Mouse (Mus musculus): ENCODE results near the gene Fth1.
"Not testable (repeated sequence)": the region's sequence is repeated elsewhere in the genome, so short reads cannot be mapped to it uniquely, and the experiment has no call there.

Fth1 gene

DNA sequence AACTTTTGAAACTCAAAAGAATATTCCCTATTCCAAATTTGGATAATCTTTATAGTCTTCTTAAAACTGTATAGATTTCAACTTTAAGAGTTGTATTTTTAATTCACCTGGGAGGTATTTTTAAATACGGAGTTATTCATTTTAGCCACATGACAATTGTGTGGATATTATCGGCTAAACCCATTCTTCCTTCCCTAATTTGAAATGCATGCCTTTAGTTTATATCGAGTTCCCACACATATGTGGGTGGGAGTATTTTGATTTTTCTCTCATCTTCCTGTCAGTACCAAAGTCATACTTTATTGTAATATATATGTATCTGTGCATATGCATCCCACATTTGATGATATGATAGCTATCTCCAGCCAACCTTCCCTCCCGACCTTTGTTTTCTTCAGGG is at the start of gene Fth1:
Gene Fth1 (plus strand): TSS at position 341 of the 400 bp plus-strand sequence.
- DNase-seq (ENCODE audit: low read depth, low spot score) = no peak

DNA sequence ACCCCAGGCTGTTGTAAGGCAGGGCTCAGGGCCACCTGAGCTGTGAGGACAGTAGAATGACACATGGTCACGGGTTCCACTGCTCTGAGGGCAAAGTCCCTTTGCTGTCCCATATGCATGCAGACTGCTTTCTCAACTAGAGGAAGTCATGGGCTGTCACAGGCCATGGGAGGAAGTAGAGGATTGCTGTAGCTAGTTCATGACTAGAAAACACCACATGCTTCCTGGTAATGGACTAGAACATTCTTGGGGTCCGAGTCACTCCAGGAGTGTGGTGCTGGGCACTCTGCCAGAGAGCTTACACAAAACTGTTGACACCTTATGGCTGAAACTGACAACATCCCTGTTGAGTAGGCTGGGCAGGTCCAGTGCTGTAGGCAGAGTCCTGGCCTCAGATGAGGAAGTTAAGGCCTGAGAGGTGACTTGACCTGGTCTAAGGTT is 49.2 kb upstream of the Fth1 start:
- not testable (repeated sequence) for DNase-seq (ENCODE audit: low read depth, low spot score)

DNA sequence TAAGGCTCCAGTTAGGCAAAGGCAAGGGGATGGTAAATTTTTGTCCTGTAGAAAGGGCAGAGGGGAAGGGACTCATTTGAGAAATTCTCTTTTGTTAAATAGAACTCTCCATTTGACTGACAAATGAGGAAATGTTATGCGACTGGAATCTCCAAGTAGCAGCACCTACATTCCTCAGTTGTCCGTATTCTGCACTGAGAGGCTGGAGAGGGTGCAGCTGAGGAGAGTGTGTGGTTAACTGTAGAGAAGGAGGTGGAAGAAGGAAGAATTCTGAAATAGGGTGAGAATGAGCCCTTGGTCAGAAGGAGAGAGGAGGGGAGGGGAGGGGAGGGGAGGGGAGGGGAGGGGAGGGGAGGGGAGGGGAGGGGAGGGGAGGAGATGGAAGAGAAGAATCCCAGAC is 46.5 kb upstream of the Fth1 start:
- DNase-seq (ENCODE audit: low read depth, low spot score) = no peak

DNA sequence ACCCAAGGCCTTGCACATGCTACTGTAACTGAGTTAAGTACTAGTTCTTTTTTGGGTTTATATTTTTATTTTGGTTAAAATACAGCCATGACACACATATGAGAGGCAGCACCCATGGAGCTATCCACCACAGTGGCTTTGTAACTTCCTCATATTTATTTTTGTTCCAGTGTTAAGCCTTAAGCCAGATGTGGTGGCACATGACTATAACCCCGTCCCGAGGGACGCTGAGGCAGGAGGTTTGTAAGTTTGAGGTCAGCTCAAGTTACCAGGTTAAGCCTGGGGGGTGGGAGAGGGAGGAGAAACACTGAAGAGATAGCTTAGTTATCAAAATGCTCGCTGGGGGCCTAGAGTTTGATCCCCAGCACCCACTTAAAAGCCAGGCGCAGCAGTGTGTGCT is 43.8 kb upstream of the Fth1 start:
- no peak for DNase-seq (ENCODE audit: low read depth, low spot score)

DNA sequence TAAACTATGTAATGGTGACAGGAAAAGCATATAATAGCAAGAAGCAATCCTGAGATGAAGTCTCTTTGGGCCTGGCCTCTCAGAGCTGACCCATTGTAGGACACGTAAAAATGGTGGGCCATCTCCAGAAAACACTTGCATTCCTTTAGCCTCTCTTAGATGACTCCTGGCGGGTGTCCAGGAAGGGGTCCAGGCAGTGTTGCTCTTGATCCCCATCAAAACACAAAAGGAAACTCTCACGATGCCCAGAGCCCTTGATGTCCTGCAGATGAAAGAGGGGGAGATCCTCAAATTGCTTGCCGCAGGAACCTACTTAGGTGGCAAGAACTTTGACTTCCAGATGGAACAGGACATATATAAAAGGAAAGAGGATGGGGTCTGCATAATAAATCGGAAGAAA is 43.0 kb upstream of the Fth1 start:
- DNase-seq (ENCODE audit: low read depth, low spot score) = no peak

DNA sequence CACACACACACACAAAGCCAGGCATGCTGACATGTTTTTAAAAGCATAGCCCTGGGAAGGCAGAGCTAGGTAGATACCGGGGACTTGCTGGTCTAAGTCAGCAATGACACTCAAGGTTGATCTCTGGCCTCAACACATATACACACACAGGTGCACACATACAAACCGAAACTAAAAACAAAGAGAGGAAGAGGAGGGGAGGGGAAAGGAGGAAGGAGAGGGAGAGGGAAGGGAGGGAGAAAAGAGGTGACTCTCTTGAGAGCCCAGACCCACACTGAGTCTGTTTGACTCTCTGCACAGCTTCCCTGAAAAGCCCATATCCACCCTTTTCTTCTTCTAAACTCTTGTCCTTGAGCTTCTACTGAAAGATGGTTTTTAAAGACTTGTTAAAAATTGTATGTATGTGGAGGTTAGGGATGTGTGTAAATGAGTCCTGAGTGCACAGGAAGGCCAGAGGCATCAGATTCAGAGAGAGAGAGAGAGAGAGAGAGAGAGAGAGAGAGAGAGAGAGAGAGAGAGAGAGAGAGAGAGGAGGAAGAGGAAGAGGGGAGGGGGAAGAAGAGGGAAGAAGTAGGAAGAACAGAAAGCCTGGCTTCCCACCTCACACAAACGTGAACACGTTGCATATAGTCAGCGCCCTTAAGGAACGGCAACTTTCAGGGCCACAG is 42.1 kb upstream of the Fth1 start:
- peak; percentile 58 for DNase-seq (ENCODE audit: low read depth, low spot score)

DNA sequence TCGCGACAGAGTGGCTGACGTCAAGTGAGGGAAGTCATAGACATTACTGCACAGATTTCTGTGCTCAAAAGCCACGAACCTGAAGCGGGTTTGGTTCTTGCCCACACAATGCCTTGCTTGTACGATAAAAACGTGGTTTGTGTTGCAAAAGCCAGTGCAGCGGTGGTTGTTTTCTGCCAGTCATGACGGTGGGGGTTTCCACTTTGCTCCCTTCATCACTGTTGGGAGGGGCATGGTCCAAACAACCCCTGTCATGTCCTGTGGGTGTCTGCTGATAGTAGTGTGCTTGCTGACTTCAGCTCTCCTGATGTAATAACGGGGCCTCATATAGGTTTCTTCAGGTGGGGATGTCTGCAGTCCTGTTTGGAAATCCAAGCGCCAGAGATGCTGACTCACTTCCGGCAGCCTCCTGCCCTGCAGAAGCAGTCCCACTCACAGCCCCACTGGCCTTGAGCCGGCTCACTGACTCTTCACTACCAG is 41.5 kb upstream of the Fth1 start:
- peak; percentile 86 for DNase-seq (ENCODE audit: low read depth, low spot score)

DNA sequence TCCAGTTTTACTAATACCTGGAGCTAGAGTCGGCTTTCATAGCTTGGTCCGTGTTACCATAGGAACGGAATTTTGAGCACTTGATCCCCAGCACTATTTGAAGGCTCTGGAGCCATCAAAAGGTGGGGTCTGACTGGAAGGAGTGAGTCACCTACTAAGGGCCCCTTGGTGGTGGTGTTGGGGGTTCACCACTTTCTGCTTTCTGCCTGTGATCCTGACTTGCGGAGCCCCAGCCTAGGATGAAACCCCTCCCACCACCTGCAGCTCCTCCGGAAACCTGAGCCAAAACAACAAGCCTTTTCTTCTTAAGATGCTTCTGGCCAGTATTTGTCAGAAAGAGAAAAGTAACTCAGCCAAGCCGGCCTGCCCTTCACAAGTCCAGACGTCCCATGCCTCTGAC is 40.6 kb upstream of the Fth1 start:
- DNase-seq (ENCODE audit: low read depth, low spot score) = peak; percentile 21

DNA sequence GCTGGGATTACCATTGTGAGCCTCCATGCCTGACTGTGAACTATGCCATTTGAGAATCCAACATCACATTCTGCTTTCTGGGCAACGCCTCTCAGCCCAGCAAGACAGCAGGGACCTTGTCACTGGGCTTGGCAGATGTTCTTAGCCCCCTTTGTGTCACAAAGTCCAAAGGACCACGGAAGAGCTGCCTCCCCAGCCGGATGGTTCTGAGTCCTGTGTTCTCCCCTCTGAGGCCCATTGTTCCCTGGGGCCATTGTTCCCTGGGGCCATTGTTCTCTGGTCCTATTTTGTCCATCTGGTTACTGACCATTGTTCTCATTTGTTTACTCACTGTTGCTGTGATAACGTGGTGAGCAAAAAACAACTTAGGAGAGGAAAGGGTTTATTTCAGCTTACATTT is 39.5 kb upstream of the Fth1 start:
- no peak for DNase-seq (ENCODE audit: low read depth, low spot score)

DNA sequence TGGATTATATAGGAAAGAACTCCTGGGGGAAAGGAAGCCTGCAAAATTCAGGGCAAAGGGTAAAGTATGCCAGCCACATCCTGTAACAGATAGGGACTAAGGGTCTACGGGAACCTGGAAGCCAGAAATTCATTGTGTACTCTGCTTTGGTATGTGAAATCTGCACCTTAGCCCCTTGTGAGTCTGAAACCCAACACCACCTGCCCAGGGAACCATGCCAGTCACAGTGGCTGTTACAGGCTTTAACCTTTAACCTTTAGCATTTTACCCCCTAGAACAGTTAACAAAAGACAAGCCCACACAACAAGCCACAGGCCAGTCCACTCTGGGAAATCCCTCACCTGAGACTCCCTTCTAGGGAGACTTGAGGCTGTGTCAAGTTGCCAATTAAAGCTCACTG is 38.6 kb upstream of the Fth1 start:
- no peak for DNase-seq (ENCODE audit: low read depth, low spot score)

DNA sequence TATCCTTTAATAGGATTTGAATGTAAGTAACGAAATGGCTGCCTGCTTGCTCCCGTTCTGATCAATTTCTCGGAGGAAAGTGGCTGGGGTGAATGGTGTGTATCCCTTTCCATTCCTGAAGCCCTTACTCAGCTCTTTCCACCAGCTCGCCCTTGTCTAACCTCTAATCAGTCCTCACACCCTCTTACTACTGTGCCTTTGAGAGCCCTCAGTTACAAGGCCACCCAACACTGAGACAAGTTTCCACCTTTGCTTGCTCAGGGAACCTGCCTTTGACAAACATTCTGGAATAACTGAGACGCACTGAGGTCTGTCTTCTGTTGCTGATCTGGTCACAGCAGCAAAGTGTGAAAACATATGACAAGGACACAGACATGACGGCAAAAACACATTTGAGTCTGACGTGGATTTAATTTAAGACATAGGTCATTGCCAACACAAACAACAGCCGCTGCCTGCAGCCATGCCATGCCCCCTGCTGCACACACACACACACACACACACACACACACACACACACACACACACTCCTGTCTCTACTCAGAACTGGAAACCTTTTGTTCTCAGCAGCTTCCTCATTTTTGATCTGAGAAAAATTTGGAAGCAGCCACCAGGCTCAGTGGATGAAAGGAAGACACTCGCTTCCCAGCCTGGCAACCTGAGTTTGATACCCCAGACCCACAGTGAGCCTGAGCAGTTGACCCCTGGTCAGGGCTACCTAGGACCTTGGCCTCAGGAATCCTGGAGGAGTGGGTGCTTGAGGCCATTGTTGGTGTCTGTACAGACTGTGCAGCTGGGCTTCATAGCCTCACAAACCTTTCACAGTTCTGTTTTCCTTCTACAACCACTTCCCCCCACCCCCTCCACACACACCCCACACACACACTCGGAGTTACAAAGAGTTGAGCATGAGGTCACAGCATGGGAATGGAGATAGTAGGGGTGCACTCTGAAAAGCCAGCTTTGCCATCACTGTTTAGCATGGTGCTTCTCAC is 37.6 kb upstream of the Fth1 start:
- no peak for DNase-seq (ENCODE audit: low read depth, low spot score)

DNA sequence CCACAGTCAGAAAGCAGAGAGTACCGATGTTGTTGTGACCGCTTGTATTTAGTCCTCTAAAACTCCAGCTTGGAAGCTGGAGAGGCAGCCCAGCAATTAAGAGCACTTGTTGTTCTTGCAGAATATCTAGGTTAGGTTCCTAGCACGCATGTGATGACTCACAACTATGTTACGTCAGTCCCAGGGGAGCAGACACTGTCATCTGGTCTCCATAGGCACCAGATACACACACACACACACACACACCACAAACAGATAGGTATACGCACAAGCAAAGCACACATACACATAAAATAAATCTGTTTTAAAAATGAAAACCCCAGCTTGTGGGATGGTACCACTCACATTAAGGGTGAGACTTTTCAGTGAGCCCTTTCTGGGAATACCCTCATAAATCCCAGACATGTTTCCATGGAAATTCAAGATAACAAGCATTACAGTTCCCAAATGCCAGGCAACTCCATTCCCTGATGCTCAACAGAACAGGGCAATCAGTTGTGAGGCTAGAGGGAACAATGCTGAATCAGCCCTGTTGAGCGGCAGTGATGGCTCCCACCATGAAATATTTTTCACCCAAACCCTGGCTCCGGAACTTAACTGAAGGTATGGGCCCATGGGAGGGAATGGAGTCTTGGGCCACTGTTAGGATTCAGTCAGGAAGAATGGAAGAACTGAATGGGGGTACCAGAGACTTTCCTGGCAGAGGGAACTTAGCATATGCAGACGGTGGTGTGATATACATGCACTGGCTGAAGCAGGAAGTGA is 34.4 kb upstream of the Fth1 start:
- no peak for DNase-seq (ENCODE audit: low read depth, low spot score)

DNA sequence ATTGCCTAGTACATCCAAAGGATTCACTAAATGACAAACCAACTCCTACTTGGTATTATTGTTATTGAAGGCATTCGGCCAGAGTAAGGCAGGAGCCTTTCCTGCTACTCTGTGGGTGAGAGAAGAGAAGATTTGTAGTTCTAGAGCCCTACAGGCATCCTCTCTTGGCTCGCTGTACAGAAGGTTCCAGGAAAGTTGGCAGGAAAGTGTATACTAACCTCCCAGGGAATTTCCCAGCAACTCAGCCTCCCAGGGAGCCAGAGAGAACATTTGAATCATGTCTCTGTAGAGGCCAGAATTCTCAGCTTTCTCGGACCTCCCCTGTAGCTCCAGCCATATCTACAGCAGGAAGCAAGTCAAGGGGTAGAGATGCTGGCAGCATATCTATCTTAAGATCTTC is 33.4 kb upstream of the Fth1 start:
- DNase-seq (ENCODE audit: low read depth, low spot score) = no peak

DNA sequence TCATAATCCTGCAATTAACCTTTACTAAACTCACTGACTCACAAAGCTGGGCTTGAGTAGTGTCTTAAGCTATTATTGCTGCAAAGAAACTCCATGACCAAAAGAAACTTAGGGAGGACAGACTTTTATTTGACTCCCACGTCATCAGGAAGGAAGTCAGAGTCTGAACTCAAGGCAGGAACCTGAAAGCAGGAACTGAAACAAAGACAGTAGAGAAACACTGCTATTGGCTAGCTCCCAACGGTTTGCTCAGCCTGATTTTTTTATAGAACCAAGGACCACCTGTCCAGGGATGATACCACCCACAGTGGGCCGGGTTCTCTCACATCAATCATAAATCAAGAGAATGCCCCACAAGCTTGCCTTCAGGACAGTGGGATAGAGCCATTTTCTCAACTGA is 28.0 kb upstream of the Fth1 start:
- DNase-seq (ENCODE audit: low read depth, low spot score) = no peak

DNA sequence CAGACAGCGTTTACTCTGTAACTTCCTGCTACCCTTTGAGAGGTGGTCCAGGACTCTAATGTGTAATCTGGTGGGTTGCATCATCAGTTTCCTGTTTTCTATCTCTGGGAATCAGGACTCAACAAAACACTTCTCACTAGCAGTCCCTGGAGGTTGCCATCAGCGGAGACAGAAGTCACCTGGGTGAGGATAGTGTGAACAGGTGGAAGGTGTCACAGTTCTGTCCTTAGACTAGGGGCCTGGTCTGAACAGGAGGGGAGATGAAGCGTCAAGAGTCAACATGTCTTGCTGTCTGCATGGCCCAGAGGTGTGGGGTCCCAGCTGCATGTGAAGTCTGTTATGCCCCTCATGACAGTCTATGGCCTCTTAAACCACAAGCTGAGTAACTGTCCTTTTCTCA is 27.5 kb upstream of the Fth1 start:
- no peak for DNase-seq (ENCODE audit: low read depth, low spot score)

DNA sequence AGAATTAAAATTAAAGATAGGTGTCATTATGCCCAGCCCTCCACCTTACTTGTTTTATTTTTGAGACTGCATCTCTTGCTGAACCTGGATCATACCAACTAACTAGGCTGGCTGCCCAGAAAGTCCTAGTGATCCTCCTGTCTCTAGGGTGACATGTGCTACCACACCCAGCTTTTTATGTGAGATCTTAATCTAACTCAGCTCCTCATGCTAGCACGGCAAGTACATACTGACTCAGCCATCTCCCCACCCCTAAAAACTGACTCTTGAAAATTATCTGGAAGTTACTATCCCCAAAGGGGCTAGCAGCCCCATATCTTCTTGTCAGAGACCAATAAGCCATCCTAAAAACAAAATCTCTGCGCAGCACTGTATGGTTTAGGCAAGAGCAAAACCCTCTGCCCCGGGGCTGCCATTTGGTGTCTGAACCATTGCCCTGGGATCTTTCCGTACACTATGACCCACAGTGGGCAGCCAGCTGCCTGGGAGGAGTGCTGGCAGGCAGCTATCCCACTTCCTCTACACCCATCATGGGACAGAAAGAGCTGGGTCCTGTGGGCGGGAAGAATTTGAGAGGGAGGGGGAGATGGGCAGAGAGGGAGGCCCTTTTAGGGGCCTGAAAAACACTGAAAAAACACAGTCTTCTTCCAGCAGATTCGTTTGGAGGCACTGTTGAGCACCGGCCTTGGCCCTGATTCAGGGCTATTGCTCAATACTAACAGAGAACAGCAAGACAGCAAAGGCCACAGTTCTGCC is 26.2 kb upstream of the Fth1 start:
- no peak for DNase-seq (ENCODE audit: low read depth, low spot score)

DNA sequence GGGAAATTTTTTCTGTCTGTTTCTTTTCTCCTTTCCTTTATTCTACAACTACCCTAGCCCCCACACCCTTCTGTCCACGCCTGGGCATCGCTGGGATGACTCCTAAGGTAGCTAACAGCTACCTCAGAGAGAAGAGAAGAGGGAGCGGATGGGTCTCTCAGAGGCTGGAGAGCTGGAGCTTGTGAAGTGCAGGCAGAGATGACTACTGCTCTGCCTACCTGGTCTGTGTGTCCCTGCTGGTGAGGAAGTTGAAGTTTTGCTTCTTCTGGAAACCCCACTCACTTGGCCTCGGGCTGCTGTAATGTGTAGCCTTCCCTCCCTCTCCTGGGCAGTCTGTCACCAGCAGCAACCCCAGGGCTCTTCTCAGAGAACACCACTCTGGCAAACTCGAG is 25.6 kb upstream of the Fth1 start:
- DNase-seq (ENCODE audit: low read depth, low spot score) = no peak

DNA sequence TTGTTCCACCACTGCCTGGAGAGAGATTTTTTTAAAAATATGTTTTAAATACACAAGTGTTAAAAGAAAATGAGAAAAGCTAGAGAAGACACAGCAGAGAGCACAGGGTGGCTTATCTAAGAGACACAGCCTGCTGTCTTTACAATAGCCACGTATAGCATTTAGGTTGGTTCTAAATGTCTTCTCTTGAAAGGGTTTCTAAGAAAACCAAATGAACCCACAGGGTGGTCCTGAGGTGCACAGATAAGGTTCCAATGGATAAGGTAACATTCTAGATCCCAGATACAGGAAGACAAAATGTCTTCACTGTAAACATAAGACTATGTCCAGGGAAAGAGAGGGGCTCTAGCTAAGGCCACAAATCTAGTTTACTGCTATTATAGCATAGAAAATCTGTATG is 25.0 kb upstream of the Fth1 start:
- DNase-seq (ENCODE audit: low read depth, low spot score) = no peak

DNA sequence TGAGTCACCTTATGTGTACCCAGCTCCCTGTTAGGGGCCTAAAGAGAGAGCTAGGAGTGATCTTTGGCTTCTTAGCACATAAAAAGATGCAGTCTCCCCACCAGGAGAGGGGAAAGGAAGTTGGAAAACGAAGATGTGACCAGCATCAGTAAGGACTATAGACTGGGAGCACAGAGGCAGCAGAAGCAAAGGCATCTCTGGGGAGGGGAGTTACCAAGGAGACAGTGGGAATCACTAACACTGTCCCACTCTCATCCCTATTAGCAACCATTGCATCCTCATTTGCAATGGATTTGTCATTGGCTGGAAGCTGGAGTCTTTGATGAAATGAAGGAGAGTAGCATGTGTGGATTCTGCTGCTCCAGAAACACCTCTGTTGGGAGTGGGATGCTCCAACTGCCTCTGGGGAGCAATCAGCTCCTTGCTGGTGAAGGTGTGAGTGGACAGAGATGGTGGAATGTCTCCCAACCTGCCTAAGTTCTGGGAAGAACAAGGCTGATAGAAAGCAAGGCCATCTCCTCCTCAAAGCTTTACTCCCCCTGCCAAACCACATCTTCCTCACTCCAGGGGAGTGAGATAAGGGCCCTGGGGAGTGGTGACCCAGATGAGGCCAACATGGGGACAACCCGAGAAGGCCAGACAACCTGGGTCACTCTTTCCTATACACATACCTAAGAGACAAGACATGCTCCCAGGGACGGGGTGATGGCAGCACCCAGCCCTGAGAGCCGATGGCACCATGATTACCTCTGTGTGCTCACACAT is 23.6 kb upstream of the Fth1 start:
- no peak for DNase-seq (ENCODE audit: low read depth, low spot score)

DNA sequence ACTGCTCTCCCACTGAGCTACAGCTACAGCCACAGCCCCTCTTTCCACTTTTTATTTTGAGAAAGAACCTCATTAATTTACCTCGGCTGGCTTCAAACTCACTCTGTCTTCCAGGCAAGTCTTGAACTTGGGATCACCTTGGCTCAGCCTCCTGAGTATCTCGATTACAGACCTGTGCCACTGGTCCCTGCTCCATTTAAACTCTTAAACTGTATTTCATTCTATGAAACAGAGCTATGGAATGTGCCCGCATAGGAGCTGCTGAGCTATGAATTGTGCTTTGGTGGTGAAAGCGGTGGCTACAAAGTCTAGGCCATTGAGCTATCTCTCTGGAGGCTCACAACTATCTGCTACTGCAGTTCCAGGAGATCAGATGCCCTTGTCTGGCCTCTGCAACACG is 22.4 kb upstream of the Fth1 start:
- DNase-seq (ENCODE audit: low read depth, low spot score) = no peak

DNA sequence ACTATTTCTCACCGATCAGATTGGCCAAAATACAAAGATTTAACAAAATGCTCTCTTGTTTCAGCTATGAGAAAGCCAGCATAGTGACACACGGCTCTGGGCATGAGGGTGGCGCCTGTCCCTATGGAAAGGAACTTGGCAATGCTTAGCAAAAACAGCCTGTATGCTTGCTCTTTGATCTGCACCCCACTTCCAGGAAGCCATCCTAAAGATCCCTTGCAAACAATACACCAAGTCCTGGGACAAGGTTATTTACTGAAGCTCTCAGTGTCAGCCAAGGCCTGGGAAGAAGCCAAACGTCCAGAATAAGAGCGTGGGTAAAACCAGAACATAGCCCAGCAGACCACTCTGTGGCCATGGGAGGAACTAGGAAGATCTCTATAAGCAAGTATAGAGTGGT is 19.6 kb upstream of the Fth1 start:
- DNase-seq (ENCODE audit: low read depth, low spot score) = no peak
